Mouse (Mus musculus): ENCODE results near the gene Birc6. TPM values are rescaled to one million over a fixed set of nuclear protein-coding genes. Genes with fewer than 3 reads are reported as not detected.

The Birc6 gene
- polyA plus RNA-seq, 1 experiment from 2014 or later, result 98.9 TPM

- peaks cover 8% of the 10 kb centered on the region for H3K4me1 ChIP-seq (replicated peaks; ENCODE audit: control insufficient read depth, insufficient read depth, low read length)
- no peak overlapping the region for H3K4me3 ChIP-seq (replicated peaks; ENCODE audit: low read length)
- H3K9me3 ChIP-seq (ENCODE audit: control insufficient read depth, low read length), result no peaks in the 10 kb centered on the region
- no peak for DNase-seq (ENCODE audit: low spot score)
- H3K4me2 ChIP-seq (replicated peaks), result no peak overlapping the region
- no peaks in the 10 kb centered on the region for H3K27me3 ChIP-seq (ENCODE audit: control insufficient read depth, insufficient read depth, low read length)
- no peak overlapping the region for H3K27ac ChIP-seq
- H3K9ac ChIP-seq, result no peak overlapping the region
- WGBS, result 60% methylated on average over 1 of the region's 1 CpGs
- H3K36me3 ChIP-seq (replicated peaks; ENCODE audit: control insufficient read depth, insufficient read depth), result peaks cover 5% of the 10 kb centered on the region; the same call in 1 of the 2 replicates
- ATAC-seq (ENCODE audit: low FRiP score), result no peak
Measured at GRCm38 (mm10) chr17:74715724-74716123, 187.6 kb downstream of the Birc6 start.

- DNase-seq (ENCODE audit: low spot score) (no peak), ATAC-seq (ENCODE audit: low FRiP score) (no peak)
- H3K36me3 ChIP-seq (replicated peaks; ENCODE audit: control insufficient read depth, insufficient read depth), result peaks cover 9% of the 10 kb centered on the region
- peaks cover 8% of the 10 kb centered on the region for H3K4me1 ChIP-seq (replicated peaks; ENCODE audit: control insufficient read depth, insufficient read depth, low read length)
- WGBS, result 64% methylated on average over 3 of the region's 3 CpGs
- no peak overlapping the region for H3K9ac ChIP-seq
- H3K27me3 ChIP-seq (ENCODE audit: control insufficient read depth, insufficient read depth, low read length), result no peaks in the 10 kb centered on the region
- no peaks in the 10 kb centered on the region for H3K9me3 ChIP-seq (ENCODE audit: control insufficient read depth, low read length)
- H3K4me3 ChIP-seq (replicated peaks; ENCODE audit: low read length), result peak overlapping the region; percentile 66; the same call in 1 of the 2 replicates
- no peak overlapping the region for H3K27ac ChIP-seq
- peak overlapping the region; percentile 65 for H3K4me2 ChIP-seq (replicated peaks)
Measured at GRCm38 (mm10) chr17:74716643-74717042, 188.5 kb downstream of the Birc6 start.

- DNase-seq (ENCODE audit: low spot score) (no peak), ATAC-seq (ENCODE audit: low FRiP score) (peak; percentile 3; the same call in 1 of the 2 replicates)
- H3K9me3 ChIP-seq (ENCODE audit: control insufficient read depth, low read length), result no peaks in the 10 kb centered on the region
- H3K9ac ChIP-seq, result peak overlapping the region; percentile 51
- no peak overlapping the region for H3K27ac ChIP-seq
- H3K36me3 ChIP-seq (replicated peaks; ENCODE audit: control insufficient read depth, insufficient read depth), result peaks cover 14% of the 10 kb centered on the region
- H3K4me1 ChIP-seq (replicated peaks; ENCODE audit: control insufficient read depth, insufficient read depth, low read length), result peaks cover 8% of the 10 kb centered on the region
- H3K27me3 ChIP-seq (ENCODE audit: control insufficient read depth, insufficient read depth, low read length), result no peaks in the 10 kb centered on the region
- peak overlapping the region; percentile 65 for H3K4me2 ChIP-seq (replicated peaks)
- H3K4me3 ChIP-seq (replicated peaks; ENCODE audit: low read length), result peak overlapping the region; percentile 66
- WGBS, result 12% methylated on average over 14 of the region's 14 CpGs
Measured at GRCm38 (mm10) chr17:74717091-74717617, 189.1 kb downstream of the Birc6 start.

- Histone ChIP-seq H3K27ac (no peak within 1 kb of the TSS), H3K4me3 (replicated peaks; ENCODE audit: low read length) (peak within 1 kb of the TSS; percentile 66), H3K9me3 (ENCODE audit: control insufficient read depth, low read length) (no peaks in the 10 kb centered on the region), H3K36me3 (replicated peaks; ENCODE audit: control insufficient read depth, insufficient read depth) (peaks cover 19% of the 10 kb centered on the region), H3K4me2 (replicated peaks) (peak within 1 kb of the TSS; percentile 65), H3K4me1 (replicated peaks; ENCODE audit: control insufficient read depth, insufficient read depth, low read length) (peaks cover 8% of the 10 kb centered on the region), H3K9ac (peak within 1 kb of the TSS; percentile 55), H3K27me3 (ENCODE audit: control insufficient read depth, insufficient read depth, low read length) (no peaks in the 10 kb centered on the region)
- ATAC-seq (ENCODE audit: low FRiP score), result peak; percentile 95
- DNase-seq (ENCODE audit: low spot score), result peak; percentile 99
- under 1% methylated on average over 31 of the region's 31 CpGs for WGBS
Measured at GRCm38 (mm10) chr17:74717618-74718151, 189.6 kb downstream of the Birc6 start, which contains the start of gene Ttc27. Gene Ttc27, plus strand, starts transcription at chr17:74717732.

- Histone ChIP-seq H3K4me2 (replicated peaks) (no peak overlapping the region), H3K9ac (no peak overlapping the region), H3K27me3 (ENCODE audit: control insufficient read depth, insufficient read depth, low read length) (no peaks in the 10 kb centered on the region), H3K9me3 (ENCODE audit: control insufficient read depth, low read length) (no peaks in the 10 kb centered on the region), H3K27ac (no peak overlapping the region), H3K4me1 (replicated peaks; ENCODE audit: control insufficient read depth, insufficient read depth, low read length) (no peaks in the 10 kb centered on the region), H3K36me3 (replicated peaks; ENCODE audit: control insufficient read depth, insufficient read depth) (peaks cover 22% of the 10 kb centered on the region), H3K4me3 (replicated peaks; ENCODE audit: low read length) (no peak overlapping the region)
- no peak for ATAC-seq (ENCODE audit: low FRiP score)
- no peak for DNase-seq (ENCODE audit: low spot score)
Measured at GRCm38 (mm10) chr17:74732872-74733271, 204.8 kb downstream of the Birc6 start.

- H3K9me3 ChIP-seq (ENCODE audit: control insufficient read depth, low read length), result no peaks in the 10 kb centered on the region
- no peak overlapping the region for H3K27ac ChIP-seq
- no peak for DNase-seq (ENCODE audit: low spot score)
- H3K9ac ChIP-seq, result no peak overlapping the region
- no peaks in the 10 kb centered on the region for H3K4me1 ChIP-seq (replicated peaks; ENCODE audit: control insufficient read depth, insufficient read depth, low read length)
- ATAC-seq (ENCODE audit: low FRiP score), result no peak
- no peak overlapping the region for H3K4me2 ChIP-seq (replicated peaks)
- H3K27me3 ChIP-seq (ENCODE audit: control insufficient read depth, insufficient read depth, low read length), result no peaks in the 10 kb centered on the region
- 92% methylated on average over 11 of the region's 11 CpGs for WGBS
- no peak overlapping the region for H3K4me3 ChIP-seq (replicated peaks; ENCODE audit: low read length)
- H3K36me3 ChIP-seq (replicated peaks; ENCODE audit: control insufficient read depth, insufficient read depth), result peaks cover 21% of the 10 kb centered on the region
Measured at GRCm38 (mm10) chr17:74735392-74735791, 207.3 kb downstream of the Birc6 start.

GRCm38 (mm10) chr17:74749659-74750058, 221.6 kb downstream of the Birc6 start:
- H3K36me3 ChIP-seq (replicated peaks; ENCODE audit: control insufficient read depth, insufficient read depth), result 0 out of 2 replicates have a peak, but pooled peaks cover 5% of the 10 kb centered on the region
- 81% methylated on average over 1 of the region's 1 CpGs for WGBS
- H3K4me2 ChIP-seq (replicated peaks), result no peak overlapping the region
- no peaks in the 10 kb centered on the region for H3K4me1 ChIP-seq (replicated peaks; ENCODE audit: control insufficient read depth, insufficient read depth, low read length)
- H3K27ac ChIP-seq, result no peak overlapping the region
- no peak overlapping the region for H3K4me3 ChIP-seq (replicated peaks; ENCODE audit: low read length)
- H3K9me3 ChIP-seq (ENCODE audit: control insufficient read depth, low read length), result no peaks in the 10 kb centered on the region
- no peak overlapping the region for H3K9ac ChIP-seq
- ATAC-seq (ENCODE audit: low FRiP score), result no peak
- no peak for DNase-seq (ENCODE audit: low spot score)
- H3K27me3 ChIP-seq (ENCODE audit: control insufficient read depth, insufficient read depth, low read length), result no peaks in the 10 kb centered on the region

GRCm38 (mm10) chr17:74751026-74751425, 222.9 kb downstream of the Birc6 start:
- 91% methylated on average over 4 of the region's 4 CpGs for WGBS
- no peaks in the 10 kb centered on the region for H3K27me3 ChIP-seq (ENCODE audit: control insufficient read depth, insufficient read depth, low read length)
- H3K4me1 ChIP-seq (replicated peaks; ENCODE audit: control insufficient read depth, insufficient read depth, low read length), result no peaks in the 10 kb centered on the region
- H3K27ac ChIP-seq, result no peak overlapping the region
- no peak overlapping the region for H3K4me3 ChIP-seq (replicated peaks; ENCODE audit: low read length)
- H3K9me3 ChIP-seq (ENCODE audit: control insufficient read depth, low read length), result no peaks in the 10 kb centered on the region
- DNase-seq (ENCODE audit: low spot score) (no peak), ATAC-seq (ENCODE audit: low FRiP score) (no peak)
- H3K4me2 ChIP-seq (replicated peaks), result no peak overlapping the region
- no peak overlapping the region for H3K9ac ChIP-seq
- H3K36me3 ChIP-seq (replicated peaks; ENCODE audit: control insufficient read depth, insufficient read depth), result 0 out of 2 replicates have a peak, but pooled peaks cover under 1% of the 10 kb centered on the region

Data from hindbrain, embryonic 14.5 days (tissue).